Mouse (Mus musculus) CD4-positive helper T cell, adult 2 months (primary cell): ENCODE measurements around the gene Nfatc3.

Experiments used
- DNase-seq: peaks from one replicate; pipeline ENCODE4 v3.0.0-alpha.2; 2012; ENCODE audit warnings: low read depth, missing footprints, low spot score

Nfatc3 gene

GRCm38 (mm10) chr8:106146014-106146413, 87.4 kb downstream of the Nfatc3 start:
- DNase-seq: no peak

GRCm38 (mm10) chr8:106147868-106148565, 89.4 kb downstream of the Nfatc3 start:
- no peak for DNase-seq

- no peak for DNase-seq
Observed at GRCm38 (mm10) chr8:106149025-106149424, 90.4 kb downstream of the Nfatc3 start.

GRCm38 (mm10) chr8:106149801-106150652, 91.4 kb downstream of the Nfatc3 start, which contains the start of gene Pla2g15:
Gene Pla2g15 (plus strand): TSS chr8:106150399.
- peak; percentile 92 for DNase-seq

GRCm38 (mm10) chr8:106150653-106151000, 92.0 kb downstream of the Nfatc3 start:
- DNase-seq: no peak

- no peak for DNase-seq
Observed at GRCm38 (mm10) chr8:106151041-106151440, 92.4 kb downstream of the Nfatc3 start.

GRCm38 (mm10) chr8:106152876-106153275, 94.2 kb downstream of the Nfatc3 start:
- DNase-seq: no peak

- no peak for DNase-seq
Observed at GRCm38 (mm10) chr8:106157419-106157818, 98.8 kb downstream of the Nfatc3 start.

GRCm38 (mm10) chr8:106158381-106158780, 99.7 kb downstream of the Nfatc3 start:
- DNase-seq: no peak

GRCm38 (mm10) chr8:106159876-106160275, 101.2 kb downstream of the Nfatc3 start:
- DNase-seq: no peak

GRCm38 (mm10) chr8:106163251-106163650, 104.6 kb downstream of the Nfatc3 start:
- no peak for DNase-seq

- peak; percentile 69 for DNase-seq
Observed at GRCm38 (mm10) chr8:106165460-106165859, 106.8 kb downstream of the Nfatc3 start.

- DNase-seq: peak; percentile 93
Observed at GRCm38 (mm10) chr8:106168356-106169016, 109.8 kb downstream of the Nfatc3 start, which contains the start of gene Slc7a6. Gene Slc7a6 (plus strand): TSS chr8:106168857.

- no peak for DNase-seq
Observed at GRCm38 (mm10) chr8:106169017-106169933, 110.6 kb downstream of the Nfatc3 start.

- DNase-seq: peak; percentile 25
Observed at GRCm38 (mm10) chr8:106169934-106170480, 111.4 kb downstream of the Nfatc3 start.

- DNase-seq: no peak
Observed at GRCm38 (mm10) chr8:106173566-106173965, 114.9 kb downstream of the Nfatc3 start.

GRCm38 (mm10) chr8:106176891-106177290, 118.3 kb downstream of the Nfatc3 start:
- DNase-seq: no peak

GRCm38 (mm10) chr8:106177594-106177993, 119.0 kb downstream of the Nfatc3 start:
- DNase-seq: no peak

GRCm38 (mm10) chr8:106178428-106178827, 119.8 kb downstream of the Nfatc3 start:
- no peak for DNase-seq
